Mouse (Mus musculus) thymus, postnatal 10 days (tissue): Measurements from ENCODE around the gene Wdr6.

Source experiments
- DNase-seq, 2 experiments: peaks; one replicate each; pipeline ENCODE4 v3.0.0; 2021; ENCODE audit warnings: low spot score in 2 of 2

The Wdr6 gene

GRCm38 (mm10) chr9:108573774-108574690 is 4.5 kb downstream of the Wdr6 start:
- DNase-seq = peak; percentile 57 to 74

- DNase-seq = no peak
Observed at GRCm38 (mm10) chr9:108572321-108572720, 6.2 kb downstream of the Wdr6 start.

GRCm38 (mm10) chr9:108571401-108571973 is 7.1 kb downstream of the Wdr6 start:
- DNase-seq = no peak

GRCm38 (mm10) chr9:108570207-108570896 is 8.2 kb downstream of the Wdr6 start:
- DNase-seq = peak; percentile 87 to 92

- peak; percentile 81 to 84 for DNase-seq
Observed at GRCm38 (mm10) chr9:108569381-108570206, 8.9 kb downstream of the Wdr6 start, which contains the start of gene Dalrd3. Dalrd3 (plus strand) TSS chr9:108569886.

GRCm38 (mm10) chr9:108568511-108568921 is 10.0 kb downstream of the Wdr6 start:
- no peak for DNase-seq

GRCm38 (mm10) chr9:108567931-108568419 is 10.6 kb downstream of the Wdr6 start:
- DNase-seq = no peak

- peak; percentile 96 to 97 for DNase-seq
Observed at GRCm38 (mm10) chr9:108566815-108567776, 11.4 kb downstream of the Wdr6 start, which contains the start of gene Ndufaf3. Ndufaf3 (minus strand) TSS chr9:108567434.

GRCm38 (mm10) chr9:108565881-108566814 is 12.4 kb downstream of the Wdr6 start:
- no peak for DNase-seq

- DNase-seq = no peak
Observed at GRCm38 (mm10) chr9:108564131-108564530, 14.4 kb downstream of the Wdr6 start.

GRCm38 (mm10) chr9:108563671-108564070 is 14.9 kb downstream of the Wdr6 start:
- no peak for DNase-seq

- peak; percentile 86 to 89 for DNase-seq
Observed at GRCm38 (mm10) chr9:108560227-108560841, 18.2 kb downstream of the Wdr6 start, which contains the start of gene Impdh2. Impdh2 (plus strand) TSS chr9:108560286.

GRCm38 (mm10) chr9:108559169-108559568 is 19.4 kb downstream of the Wdr6 start:
- DNase-seq = no peak

GRCm38 (mm10) chr9:108546875-108547274 is 31.7 kb downstream of the Wdr6 start:
- no peak for DNase-seq

GRCm38 (mm10) chr9:108545986-108546385 is 32.6 kb downstream of the Wdr6 start:
- no peak for DNase-seq

GRCm38 (mm10) chr9:108540846-108541245 is 37.7 kb downstream of the Wdr6 start:
- no peak for DNase-seq

- no peak for DNase-seq
Observed at GRCm38 (mm10) chr9:108531496-108531895, 47.0 kb downstream of the Wdr6 start.

GRCm38 (mm10) chr9:108530954-108531353 is 47.6 kb downstream of the Wdr6 start:
- DNase-seq = no peak
